24 mouse cellular contexts compared by ENCODE assay signal in genomic region chr1:138145148-138145547, GRCm38 (mm10). TPM values are rescaled to one million over a fixed set of nuclear protein-coding genes. Genes with fewer than 3 reads are reported as not detected.
A peak's percentile ranks its signal among the peaks of the same experiment; 100 is the strongest.
DNase-seq lines count a peak whose midpoint lies in the region; ATAC-seq and TF ChIP-seq lines count a peak whose summit lies in the region.
"Had no signal": no experiment of that assay in that cellular context is flagged by ENCODE, and none has a peak within 500 bp of the region (broad histone marks: within the 10 kb centered on the region; RNA-seq: fewer than 3 reads in every experiment).

No protein-coding gene starts in this region.

- peaks cover 24% of the 10 kb centered on the region for H3K4me1 ChIP-seq in thymus, adult 2 months (replicated peaks; ENCODE audit: control insufficient read depth, insufficient read depth, low read length)
- peaks cover 34% of the 10 kb centered on the region for H3K4me1 ChIP-seq in bone marrow macrophage, adult 2 months (ENCODE audit: control insufficient read depth, insufficient read depth, low read length)
- no peaks in the 10 kb centered on the region for H3K4me1 ChIP-seq in kidney, adult 2 months (ENCODE audit: control insufficient read depth, insufficient read depth, low read length)
- no peaks in the 10 kb centered on the region for H3K4me1 ChIP-seq in midbrain, embryonic 16.5 days (ENCODE audit: control insufficient read depth, insufficient read depth, low read length)
- H3K4me1 ChIP-seq: embryonic facial prominence, embryonic 15.5 days; heart, embryonic 10.5 days had no signal

- no peak for TF ChIP-seq CTCF in thymus, adult 2 months (IDR thresholded peaks at IDR 0.05; ENCODE audit: borderline replicate concordance, control insufficient read depth, extremely low read depth, insufficient read depth, low read length, poor library complexity)
- no peak for TF ChIP-seq CTCF in bone marrow macrophage, adult 2 months (IDR thresholded peaks at IDR 0.05; ENCODE audit: low read depth, low read length)
- no peak for TF ChIP-seq CTCF in kidney, adult 2 months (conservative IDR thresholded peaks at IDR 0.05; ENCODE audit: insufficient read depth, insufficient read length, low read depth, low read length)

- ATAC-seq in midbrain, embryonic 16.5 days: no peak
- ATAC-seq: forebrain, embryonic 14.5 days; hindbrain, embryonic 16.5 days had no signal

- TF ChIP-seq POLR2A in thymus, adult 2 months (IDR thresholded peaks at IDR 0.05; ENCODE audit: control insufficient read depth, extremely low read depth, insufficient read depth, low read length, poor library complexity): no peak
- no peak for TF ChIP-seq POLR2A in bone marrow macrophage, adult 2 months (IDR thresholded peaks at IDR 0.05; ENCODE audit: borderline replicate concordance, low read depth, low read length)
- no peak for TF ChIP-seq POLR2A in kidney, adult 2 months (IDR thresholded peaks at IDR 0.05; ENCODE audit: low read depth, low read length)

- H3K27ac ChIP-seq in thymus, adult 2 months (ENCODE audit: control insufficient read depth, insufficient read depth, low read length): peak overlapping the region; percentile 18; the same call in 1 of the 2 replicates
- H3K27ac ChIP-seq in bone marrow macrophage, adult 2 months (ENCODE audit: insufficient read depth, low read depth, low read length): peak overlapping the region; percentile 77
- H3K27ac ChIP-seq in macrophage: 0 out of 2 replicates have a peak overlapping the region, but pooled peaks have one; percentile 2
- no peak overlapping the region for H3K27ac ChIP-seq in kidney, adult 2 months (ENCODE audit: insufficient read depth, low read depth, low read length)
- no peak overlapping the region for H3K27ac ChIP-seq in midbrain, embryonic 16.5 days (ENCODE audit: low read length)
- H3K27ac ChIP-seq: embryonic facial prominence, embryonic 15.5 days; forebrain, embryonic 10.5 days; gastrocnemius, adult 2 months; heart, embryonic 10.5 days; hindbrain, embryonic 12.5 days had no signal

- H3K9me3 ChIP-seq in midbrain, embryonic 16.5 days (replicated peaks; ENCODE audit: control insufficient read depth, low read length, poor library complexity, severe bottlenecking): no peaks in the 10 kb centered on the region
- H3K9me3 ChIP-seq: embryonic facial prominence, embryonic 15.5 days; forebrain, embryonic 10.5 days; heart, embryonic 10.5 days; hindbrain, embryonic 12.5 days had no signal

- H3K27me3 ChIP-seq in thymus, adult 2 months (ENCODE audit: control insufficient read depth, insufficient read depth, low read length): no peaks in the 10 kb centered on the region
- H3K27me3 ChIP-seq in kidney, adult 2 months (replicated peaks; ENCODE audit: control insufficient read depth, insufficient read depth, low read length): no peaks in the 10 kb centered on the region
- H3K27me3 ChIP-seq in midbrain, embryonic 16.5 days (ENCODE audit: control insufficient read depth, insufficient read depth, low read depth, low read length): no peaks in the 10 kb centered on the region
- H3K27me3 ChIP-seq: embryonic facial prominence, embryonic 15.5 days; hindbrain, embryonic 12.5 days had no signal

- DNase-seq in thymus, adult 2 months: no peak
- no peak for DNase-seq in thymus, postnatal 14 days
- no peak for DNase-seq in cerebellum, adult 11 months
- DNase-seq in kidney, adult 2 months: no peak
- no peak for DNase-seq in gastrocnemius, postnatal 4 days (ENCODE audit: low spot score in 2 of 2)
- DNase-seq: adrenal gland, postnatal 14 days; cerebellum, adult 2 months; cerebellum, postnatal 10 days; embryo, embryonic 11 days; gastrocnemius, adult 2 months; gastrocnemius, postnatal 25 days; heart, postnatal 10 days; heart, postnatal 4 days had no signal

- peaks cover 100% of the 10 kb centered on the region for H3K79me2 ChIP-seq in macrophage (ENCODE audit: inconsistent target)

- peaks cover 20% of the 10 kb centered on the region for H3K36me3 ChIP-seq in thymus, adult 2 months (ENCODE audit: control insufficient read depth, insufficient read depth, low read length)
- H3K36me3 ChIP-seq in macrophage (ENCODE audit: inconsistent target): 0 out of 2 replicates have a peak, but pooled peaks cover 9% of the 10 kb centered on the region
- H3K36me3 ChIP-seq in kidney, adult 2 months (ENCODE audit: control insufficient read depth, insufficient read depth, low read length): no peaks in the 10 kb centered on the region
- no peaks in the 10 kb centered on the region for H3K36me3 ChIP-seq in midbrain, embryonic 16.5 days (ENCODE audit: control insufficient read depth, insufficient read depth, low read length)
- H3K36me3 ChIP-seq: embryonic facial prominence, embryonic 15.5 days; forebrain, embryonic 10.5 days; heart, embryonic 10.5 days; hindbrain, embryonic 12.5 days had no signal

- no peak overlapping the region for H3K4me3 ChIP-seq in thymus, adult 2 months (ENCODE audit: control insufficient read depth, insufficient read depth, low read length)
- no peak overlapping the region; the same call in 1 of the 2 replicates for H3K4me3 ChIP-seq in bone marrow macrophage, adult 2 months (ENCODE audit: insufficient read depth, low read length)
- H3K4me3 ChIP-seq in macrophage (ENCODE audit: inconsistent target): no peak overlapping the region
- no peak overlapping the region for H3K4me3 ChIP-seq in kidney, adult 2 months (ENCODE audit: insufficient read depth, low read depth, low read length)
- no peak overlapping the region for H3K4me3 ChIP-seq in midbrain, embryonic 16.5 days (ENCODE audit: low read depth, low read length)
- H3K4me3 ChIP-seq: embryonic facial prominence, embryonic 15.5 days; erythroblast, embryonic 14.5 days; forebrain, embryonic 10.5 days; gastrocnemius, adult 2 months; heart, embryonic 10.5 days; hindbrain, embryonic 12.5 days had no signal

- H3K9ac ChIP-seq in midbrain, embryonic 16.5 days (ENCODE audit: low read depth, low read length): no peak overlapping the region
- H3K9ac ChIP-seq: embryonic facial prominence, embryonic 15.5 days; hindbrain, embryonic 12.5 days had no signal

- WGBS in thymus, adult 2 months: 27% methylated on average over 3 of the region's 3 CpGs
- 63% methylated on average over 3 of the region's 3 CpGs for WGBS in macrophage (ENCODE audit: missing documents)
- 84% methylated on average over 3 of the region's 3 CpGs for WGBS in kidney, adult 2 months
- WGBS in midbrain, embryonic 16.5 days: 79% methylated on average over 3 of the region's 3 CpGs

- H3K4me2 ChIP-seq in midbrain, embryonic 16.5 days (ENCODE audit: low read length): no peak overlapping the region
- H3K4me2 ChIP-seq: embryonic facial prominence, embryonic 15.5 days; hindbrain, embryonic 12.5 days had no signal

RNA-seq across cellular contexts. Expression of gene Ptprc, which starts 30.4 kb away (rescaled TPM):
- 469 and 490 TPM in 2 replicates for polyA plus RNA-seq in thymus, adult 2 months (2012; rRNA removed)
- 565 and 582 TPM in 2 replicates for polyA plus RNA-seq in bone marrow macrophage, adult 2 months (2012; ENCODE audit: insufficient read depth, insufficient read length, missing spikeins)
- total RNA-seq in macrophage (2018; cell fraction: chromatin; rRNA removed): 1,000 to 10,000 TPM in 25 of 26 experiments, 100 to 1,000 TPM in 1; 921 to 3,220 (median 1,884) TPM
- total RNA-seq in macrophage (2018; cell fraction: cytosol; rRNA removed): 100 to 1,000 TPM; 188 to 418 (median 295) TPM
- 1,000 to 10,000 TPM in 25 of 26 experiments, 100 to 1,000 TPM in 1; 684 to 2,114 (median 1,348) TPM for total RNA-seq in macrophage (2018; cell fraction: nucleus; rRNA removed)
- polyA plus RNA-seq in macrophage (2018): 131 to 243 TPM (median 195 TPM) in 3 replicates
- polyA plus RNA-seq in kidney, adult 2 months (2012; rRNA removed): 3.5 and 17.3 TPM in 2 replicates
- polyA plus RNA-seq in midbrain, embryonic 16.5 days (2015; fragmentation: Nextera tagmentation; extraction: Ambion mirVana): 0.56 and 0.59 TPM in 2 replicates
- total RNA-seq in gastrocnemius, postnatal 4 days (2021): 1 to 10 TPM; 4.9 to 5.6 TPM
- polyA plus RNA-seq: C2C12; erythroblast, embryonic 14.5 days had no signal

Comparison
In these comparisons a context has a peak if more than half of its experiments do, and no peak if none do; other contexts are left out.
1. H3K27ac ChIP-seq: peak in thymus, adult 2 months (single experiment), bone marrow macrophage, adult 2 months (single experiment) and macrophage (single experiment); none in kidney, adult 2 months (single experiment) and midbrain, embryonic 16.5 days (single experiment).